Mouse (Mus musculus) embryonic facial prominence, embryonic 14.5 days (tissue): ENCODE measurements around the gene C330021F23Rik. TPM values are rescaled to one million over a fixed set of nuclear protein-coding genes. Genes with fewer than 3 reads are reported as not detected.

ENCODE experiments used
- ATAC-seq: fragments of 200-750 bp; cut with Nextera tagmentation; 2 replicates; pipeline ENCODE4 v1.8.0; 2017; ENCODE audit warnings: low read depth, moderate number of reproducible peaks, moderate TSS enrichment
- DNase-seq: peaks from one replicate; pipeline ENCODE4 v3.0.0-alpha.2; 2015; ENCODE audit warnings: low spot score
- H3K27ac ChIP-seq: fragments of 300-500 bp; sonication (generic); replicated peaks from 2 replicates; pipeline ENCODE4 v1.5.1; 2014; ENCODE audit warnings: low read depth, mild to moderate bottlenecking, low read length, moderate library complexity
- H3K27me3 ChIP-seq: fragments of 300-500 bp; sonication (generic); replicated peaks from 2 replicates; pipeline ENCODE4 v1.6.1; 2014; ENCODE audit warnings: low read length; ENCODE audit not compliant: control insufficient read depth, insufficient read depth
- H3K36me3 ChIP-seq: fragments of 300-500 bp; sonication (generic); 2 replicates; pipeline ENCODE4 v1.6.1; 2014; ENCODE audit warnings: low read length, mixed read lengths; ENCODE audit not compliant: control insufficient read depth, insufficient read depth
- H3K4me1 ChIP-seq: fragments of 300-500 bp; sonication (generic); 2 replicates; pipeline ENCODE4 v1.6.1; 2014; ENCODE audit warnings: antibody characterized with exemption, low read length; ENCODE audit not compliant: control insufficient read depth, insufficient read depth
- H3K4me2 ChIP-seq: fragments of 300-500 bp; sonication (generic); 2 replicates; pipeline ENCODE4 v1.6.1; 2014; ENCODE audit warnings: low read depth, mild to moderate bottlenecking, low read length, moderate library complexity, mixed read lengths
- H3K4me3 ChIP-seq: fragments of 300-500 bp; sonication (generic); 2 replicates; pipeline ENCODE4 v1.5.1; 2014; ENCODE audit warnings: low read depth, mild to moderate bottlenecking, low read length
- H3K9ac ChIP-seq: fragments of 300-500 bp; sonication (generic); 2 replicates; pipeline ENCODE4 v1.6.1; 2014; ENCODE audit warnings: low read depth, mild to moderate bottlenecking, low read length, moderate library complexity, mixed read lengths
- H3K9me3 ChIP-seq: fragments of 300-500 bp; sonication (generic); 2 replicates; pipeline ENCODE4 v1.6.1; 2016; ENCODE audit warnings: low read length; ENCODE audit not compliant: control insufficient read depth
- WGBS: fragments of 180-500 bp; shearing (Covaris S2); extraction: QIAGEN DNeasy Blood & Tissue Kit; methylation state at CpG from one replicate; pipeline ENCODE4 v1.1.7; 2014; 5-methylcytosine and 5-hydroxymethylcytosine counted together
- polyA plus RNA-seq: library from polyadenylated mRNA; unstranded; fragments of >200 nt; fragmentation: Nextera tagmentation; extraction: Ambion mirVana; gene quantifications from 2 replicates; pipeline ENCODE4 v1.2.1, GENCODE M21; 2014

C330021F23Rik gene
- polyA plus RNA-seq, 1 experiment from 2014 or later = 0.47 TPM

GRCm38 (mm10) chr8:3598054-3598453 is 30.3 kb downstream of the C330021F23Rik start:
- no peak for DNase-seq
- H3K27ac ChIP-seq = no peak overlapping the region
- no peaks in the 10 kb centered on the region for H3K9me3 ChIP-seq
- WGBS = 88% methylated on average over 3 of the region's 3 CpGs
- H3K27me3 ChIP-seq = no peaks in the 10 kb centered on the region
- no peak overlapping the region for H3K4me2 ChIP-seq
- H3K4me1 ChIP-seq = no peaks in the 10 kb centered on the region
- H3K9ac ChIP-seq = no peak overlapping the region
- H3K36me3 ChIP-seq = 0 out of 2 replicates have a peak, but pooled peaks cover 3% of the 10 kb centered on the region
- no peak for ATAC-seq
- H3K4me3 ChIP-seq = no peak overlapping the region

GRCm38 (mm10) chr8:3599219-3599618 is 31.4 kb downstream of the C330021F23Rik start:
- DNase-seq (no peak), ATAC-seq (no peak)
- H3K9ac ChIP-seq = no peak overlapping the region
- 0 out of 2 replicates have a peak, but pooled peaks cover 3% of the 10 kb centered on the region for H3K36me3 ChIP-seq
- no peaks in the 10 kb centered on the region for H3K27me3 ChIP-seq
- WGBS = 47% methylated on average over 1 of the region's 1 CpGs
- no peak overlapping the region for H3K27ac ChIP-seq
- H3K4me2 ChIP-seq = no peak overlapping the region
- H3K4me3 ChIP-seq = no peak overlapping the region
- no peaks in the 10 kb centered on the region for H3K9me3 ChIP-seq
- no peaks in the 10 kb centered on the region for H3K4me1 ChIP-seq

GRCm38 (mm10) chr8:3600401-3600800 is 32.6 kb downstream of the C330021F23Rik start:
- no peaks in the 10 kb centered on the region for H3K27me3 ChIP-seq
- 0 out of 2 replicates have a peak, but pooled peaks cover 3% of the 10 kb centered on the region for H3K36me3 ChIP-seq
- H3K9me3 ChIP-seq = no peaks in the 10 kb centered on the region
- no peaks in the 10 kb centered on the region for H3K4me1 ChIP-seq
- no peak overlapping the region for H3K4me3 ChIP-seq
- H3K27ac ChIP-seq = no peak overlapping the region
- ATAC-seq = no peak
- no peak for DNase-seq
- 80% methylated on average over 6 of the region's 6 CpGs for WGBS
- no peak overlapping the region for H3K9ac ChIP-seq
- no peak overlapping the region for H3K4me2 ChIP-seq

- H3K27me3 ChIP-seq = no peaks in the 10 kb centered on the region
- no peak for ATAC-seq
- no peaks in the 10 kb centered on the region for H3K4me1 ChIP-seq
- no peak overlapping the region for H3K9ac ChIP-seq
- H3K36me3 ChIP-seq = peaks cover 8% of the 10 kb centered on the region; the same call in 1 of the 2 replicates
- H3K4me3 ChIP-seq = no peak overlapping the region
- H3K27ac ChIP-seq = no peak overlapping the region
- 74% methylated on average over 13 of the region's 13 CpGs for WGBS
- H3K9me3 ChIP-seq = no peaks in the 10 kb centered on the region
- DNase-seq = no peak
- no peak overlapping the region for H3K4me2 ChIP-seq
These were observed 35.6 kb downstream of the C330021F23Rik start for GRCm38 (mm10) chr8:3603439-3603838.

GRCm38 (mm10) chr8:3606593-3606992 is 38.8 kb downstream of the C330021F23Rik start:
- Histone ChIP-seq H3K4me3 (no peak overlapping the region), H3K4me2 (no peak overlapping the region), H3K4me1 (no peaks in the 10 kb centered on the region), H3K27ac (no peak overlapping the region), H3K9me3 (no peaks in the 10 kb centered on the region), H3K27me3 (no peaks in the 10 kb centered on the region), H3K9ac (no peak overlapping the region), H3K36me3 (peaks cover 38% of the 10 kb centered on the region)
- ATAC-seq = no peak
- WGBS = 88% methylated on average over 14 of the region's 16 CpGs
- DNase-seq = no peak

GRCm38 (mm10) chr8:3607822-3608221 is 40.0 kb downstream of the C330021F23Rik start:
- Histone ChIP-seq H3K36me3 (peaks cover 51% of the 10 kb centered on the region), H3K4me3 (no peak overlapping the region), H3K27me3 (no peaks in the 10 kb centered on the region), H3K27ac (no peak overlapping the region), H3K9me3 (no peaks in the 10 kb centered on the region), H3K4me1 (no peaks in the 10 kb centered on the region), H3K4me2 (no peak overlapping the region), H3K9ac (no peak overlapping the region)
- WGBS = 87% methylated on average over 7 of the region's 7 CpGs
- no peak for ATAC-seq
- no peak for DNase-seq

- Histone ChIP-seq H3K27ac (peak overlapping the region; percentile 3; the same call in 1 of the 2 replicates), H3K9me3 (no peaks in the 10 kb centered on the region), H3K27me3 (no peaks in the 10 kb centered on the region), H3K9ac (no peak overlapping the region), H3K36me3 (peaks cover 65% of the 10 kb centered on the region), H3K4me1 (no peaks in the 10 kb centered on the region), H3K4me2 (no peak overlapping the region), H3K4me3 (no peak overlapping the region)
- 67% methylated on average over 12 of the region's 12 CpGs for WGBS
- DNase-seq (peak; percentile 39), ATAC-seq (peak; percentile 15; the same call in 1 of the 2 replicates)
These were observed 41.4 kb downstream of the C330021F23Rik start for GRCm38 (mm10) chr8:3609046-3609815.

GRCm38 (mm10) chr8:3609816-3610150 is 42.0 kb downstream of the C330021F23Rik start:
- H3K9me3 ChIP-seq = no peaks in the 10 kb centered on the region
- WGBS = 69% methylated on average over 6 of the region's 6 CpGs
- peaks cover 70% of the 10 kb centered on the region for H3K36me3 ChIP-seq
- ATAC-seq (peak; percentile 16; the same call in 1 of the 2 replicates), DNase-seq (no peak)
- no peak overlapping the region for H3K9ac ChIP-seq
- H3K4me2 ChIP-seq = no peak overlapping the region
- no peak overlapping the region for H3K4me3 ChIP-seq
- no peak overlapping the region for H3K27ac ChIP-seq
- no peaks in the 10 kb centered on the region for H3K27me3 ChIP-seq
- H3K4me1 ChIP-seq = no peaks in the 10 kb centered on the region
